Mouse (Mus musculus) T-helper 17 cell (primary cell): ENCODE data around the gene Wrap73.

Source experiments
- in situ Hi-C, 2 experiments: fragments of 300-600 bp; cut with MboI, MseI; formaldehyde crosslinking; loops; 1 replicate in 1 of 2; 2 replicates in 1 of 2; pipeline ENCODE4 v1.15.1; 2025; ENCODE audit warnings: high pct_unique_total_duplicates in 2 of 2

The Wrap73 gene

DNA sequence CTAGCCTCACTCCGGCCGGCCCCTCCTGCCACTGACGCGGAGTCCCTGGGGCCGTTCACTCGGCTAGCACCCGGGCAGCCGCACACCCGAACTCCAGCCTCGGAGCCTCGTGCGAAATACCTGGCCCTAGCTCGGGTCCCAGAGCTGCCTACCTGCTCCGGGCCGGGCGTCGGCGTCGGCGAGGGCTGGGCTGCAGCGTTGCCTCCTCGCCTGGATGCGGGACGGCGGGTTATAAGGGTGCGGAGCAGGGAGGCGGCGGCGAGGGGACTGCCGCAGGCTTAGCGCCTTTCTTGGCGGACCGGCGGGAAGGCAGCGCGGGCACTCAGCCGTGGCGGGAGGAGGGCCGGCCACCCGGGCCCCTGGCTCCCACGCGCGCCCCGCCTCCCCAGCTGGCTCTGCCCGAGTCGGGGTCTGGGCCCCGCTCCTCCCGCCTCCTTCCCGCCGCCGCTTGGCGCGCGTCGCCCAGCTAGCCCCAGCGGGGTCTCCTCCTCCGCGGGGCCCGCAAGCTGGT lies 2.4 kb upstream of the Wrap73 start:
- in situ Hi-C loops, result loop anchor here (10.0 to 25.0 kb wide), 4 partner anchors 175 to 1977 kb away; partner anchors contain the start of genes Espn (in 1 of the 2), Gpr153 (in 1 of the 2) and Hes2 (in 1 of the 2)

DNA sequence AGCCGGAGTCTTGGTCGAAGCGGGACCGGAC lies 2.2 kb upstream of the Wrap73 start, which contains the start of gene Trp73:
Gene Trp73 (minus strand): TSS at position 27 of the 31 bp plus-strand sequence.
- in situ Hi-C loops, result loop anchor here (10.0 to 25.0 kb wide), 4 partner anchors 175 to 1978 kb away; partner anchors contain the start of genes Espn (in 1 of the 2), Gpr153 (in 1 of the 2) and Hes2 (in 1 of the 2)

DNA sequence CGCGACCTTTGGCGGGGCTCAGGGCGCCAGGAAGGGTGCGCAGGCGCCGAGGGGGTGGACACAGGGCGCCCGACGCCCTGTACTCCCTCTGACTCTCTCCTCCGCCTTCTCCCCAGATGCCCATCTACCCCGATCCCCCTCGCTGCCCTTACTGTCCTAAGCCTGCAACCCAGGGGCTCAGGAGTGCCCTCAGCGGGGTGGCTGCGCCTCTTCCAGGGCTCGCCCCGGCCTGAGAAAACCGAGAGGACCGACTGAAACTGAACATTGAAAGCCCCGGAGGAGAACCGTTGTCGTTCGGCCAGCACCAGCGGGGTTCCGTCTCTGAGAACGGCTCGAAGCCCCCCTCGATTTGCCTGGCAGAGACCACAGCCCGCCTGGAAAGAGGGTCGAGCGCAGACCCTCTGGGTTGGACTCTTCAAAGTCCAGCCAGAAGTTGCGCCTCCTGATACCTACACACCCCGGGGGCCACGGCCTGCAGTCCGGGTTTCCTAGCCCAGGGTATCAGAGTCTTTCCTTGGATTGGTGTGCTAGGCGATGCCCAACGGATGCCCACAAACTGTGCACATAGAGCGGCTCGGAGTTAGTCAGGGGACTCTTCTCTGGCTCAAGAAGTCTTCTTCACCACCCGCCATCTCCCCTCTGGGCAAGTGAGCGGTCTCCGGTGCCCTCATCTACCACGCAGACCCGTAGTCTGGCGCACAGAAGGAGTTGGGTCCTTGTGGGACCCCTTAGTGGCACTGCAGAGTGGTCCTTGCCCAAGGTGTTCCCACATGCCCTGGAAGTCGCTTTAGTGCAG lies 1.8 kb upstream of the Wrap73 start:
- in situ Hi-C loops, result loop anchor here (10.0 to 25.0 kb wide), 4 partner anchors 176 to 1978 kb away; partner anchors contain the start of genes Espn (in 1 of the 2), Gpr153 (in 1 of the 2) and Hes2 (in 1 of the 2)

- in situ Hi-C loops, result loop anchor here (10.0 to 25.0 kb wide), 4 partner anchors 176 to 1979 kb away; partner anchors contain the start of genes Espn (in 1 of the 2), Gpr153 (in 1 of the 2) and Hes2 (in 1 of the 2)
Observed at GRCm38 (mm10) chr4:154141009-154141867, 934 bp upstream of the Wrap73 start.

- in situ Hi-C loops, result loop anchor here (10.0 to 25.0 kb wide), 4 partner anchors 180 to 1982 kb away; partner anchors contain the start of genes Espn (in 1 of the 2), Gpr153 (in 1 of the 2) and Hes2 (in 1 of the 2)
Observed at GRCm38 (mm10) chr4:154144712-154145111, 2.5 kb downstream of the Wrap73 start.

DNA sequence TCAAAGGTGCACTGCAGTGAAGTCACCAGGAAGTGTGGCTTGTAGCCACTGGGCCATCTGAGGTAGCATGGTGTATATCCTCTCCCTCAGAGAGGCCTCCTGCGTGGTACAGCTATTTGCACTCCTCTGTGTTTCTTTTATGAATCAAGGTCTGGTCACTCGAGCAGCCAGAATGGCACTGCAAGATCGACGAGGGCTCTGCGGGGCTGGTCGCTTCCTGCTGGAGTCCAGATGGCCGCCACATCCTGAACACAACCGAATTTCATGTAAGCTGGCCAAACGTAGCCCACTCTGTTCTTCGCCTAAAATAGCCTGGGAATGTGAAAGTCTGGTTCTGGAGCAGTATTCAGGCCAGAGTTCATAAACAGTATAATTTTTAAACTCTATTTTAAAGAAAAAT lies 4.2 kb downstream of the Wrap73 start:
- in situ Hi-C loops, result loop anchor here (10.0 to 25.0 kb wide), 4 partner anchors 182 to 1984 kb away; partner anchors contain the start of genes Espn (in 1 of the 2), Gpr153 (in 1 of the 2) and Hes2 (in 1 of the 2)

DNA sequence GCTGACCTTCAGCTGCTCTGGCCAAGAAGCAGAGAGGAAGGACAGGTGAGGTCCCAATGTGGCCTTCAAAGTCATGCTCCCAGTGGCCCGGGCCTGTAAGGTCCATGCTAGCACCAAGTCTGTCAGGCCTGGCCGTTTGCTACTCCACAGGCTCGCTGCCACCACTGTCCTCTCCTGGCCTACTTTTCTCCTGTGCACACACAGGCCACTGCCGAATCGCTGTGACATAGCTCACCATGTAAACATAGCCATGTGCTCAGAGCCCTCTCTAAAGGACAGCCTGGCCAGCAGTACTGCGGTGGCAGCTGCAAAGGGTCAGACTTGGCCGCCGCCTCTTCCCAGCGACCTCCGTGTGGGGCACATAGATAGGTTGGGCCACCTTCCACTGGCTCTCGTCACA lies 11.9 kb downstream of the Wrap73 start:
- in situ Hi-C loops, result no loop called here

DNA sequence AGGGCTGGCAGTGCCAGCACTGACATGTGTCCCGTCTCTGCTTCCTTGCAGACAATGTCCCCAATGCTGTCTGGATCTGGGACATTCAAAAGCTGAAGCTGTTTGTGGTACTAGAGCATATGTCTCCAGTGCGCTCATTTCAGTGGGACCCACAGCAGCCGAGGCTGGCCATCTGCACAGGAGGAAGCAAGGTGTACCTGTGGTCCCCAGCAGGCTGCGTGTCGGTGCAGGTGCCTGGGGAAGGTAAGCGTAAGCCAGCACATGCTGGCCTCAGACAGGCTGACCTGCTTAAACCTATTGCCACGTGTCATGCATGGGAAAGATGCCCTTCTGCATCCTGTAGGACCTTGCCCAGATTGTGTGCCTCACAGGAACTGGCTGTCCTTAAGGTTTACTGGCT lies 13.9 kb downstream of the Wrap73 start:
- in situ Hi-C loops, result no loop called here

- in situ Hi-C loops, result no loop called here
Observed at GRCm38 (mm10) chr4:154157970-154158662, 15.9 kb downstream of the Wrap73 start.

GRCm38 (mm10) chr4:154159002-154159401 lies 16.8 kb downstream of the Wrap73 start:
- in situ Hi-C loops, result no loop called here

DNA sequence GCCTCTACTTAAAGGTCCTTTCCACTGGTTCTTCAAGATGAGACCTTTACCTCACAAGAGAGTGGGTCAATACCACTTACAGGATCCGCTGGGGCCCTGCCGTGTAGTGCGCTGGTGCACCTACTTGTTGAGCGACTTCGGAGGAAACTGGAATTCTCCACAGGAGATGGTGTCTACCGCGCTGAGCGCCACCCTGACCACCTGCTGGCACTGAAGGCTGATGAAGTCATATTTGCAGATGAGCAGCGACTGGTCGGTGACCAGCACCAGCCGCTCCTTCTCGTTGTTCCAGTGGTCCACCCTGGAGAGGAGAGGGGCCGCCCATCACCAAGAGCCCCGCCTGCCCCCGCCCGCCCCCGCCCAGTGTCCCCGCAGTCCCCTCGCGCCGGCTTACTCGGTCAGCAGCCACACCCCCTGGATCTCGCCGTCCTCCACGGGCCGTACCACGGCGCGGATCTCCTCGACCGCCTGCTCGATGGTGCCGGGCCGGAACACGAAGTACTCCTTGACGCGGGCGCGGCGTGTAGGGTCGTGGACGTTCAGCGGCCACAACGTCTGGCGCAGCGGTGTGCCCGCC lies 17.9 kb downstream of the Wrap73 start:
- in situ Hi-C loops, result no loop called here

- in situ Hi-C loops, result no loop called here
Observed at GRCm38 (mm10) chr4:154160538-154161390, 18.6 kb downstream of the Wrap73 start, which contains the start of gene Tprgl. TSS of gene Tprgl (minus strand) at chr4:154160666.

DNA sequence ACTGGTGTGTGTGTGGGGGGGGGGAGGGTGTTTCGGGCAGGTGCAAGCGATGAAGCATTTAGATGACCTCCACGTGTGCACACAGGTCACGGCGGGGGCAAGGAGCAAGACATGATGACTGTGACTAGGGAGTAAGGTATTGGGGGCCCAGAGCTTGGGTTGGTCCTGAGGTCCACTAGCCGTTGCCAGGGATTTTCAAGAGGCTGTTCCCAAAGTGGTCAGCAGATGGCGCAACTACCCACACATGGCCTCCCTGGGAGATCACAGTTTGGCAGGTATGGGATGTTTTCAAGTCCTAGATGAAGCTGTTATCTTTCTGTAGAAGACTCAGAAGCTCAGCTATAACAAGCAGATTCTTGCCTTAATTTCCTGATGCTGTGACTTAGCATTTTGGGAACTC lies 21.1 kb downstream of the Wrap73 start:
- in situ Hi-C loops, result no loop called here

DNA sequence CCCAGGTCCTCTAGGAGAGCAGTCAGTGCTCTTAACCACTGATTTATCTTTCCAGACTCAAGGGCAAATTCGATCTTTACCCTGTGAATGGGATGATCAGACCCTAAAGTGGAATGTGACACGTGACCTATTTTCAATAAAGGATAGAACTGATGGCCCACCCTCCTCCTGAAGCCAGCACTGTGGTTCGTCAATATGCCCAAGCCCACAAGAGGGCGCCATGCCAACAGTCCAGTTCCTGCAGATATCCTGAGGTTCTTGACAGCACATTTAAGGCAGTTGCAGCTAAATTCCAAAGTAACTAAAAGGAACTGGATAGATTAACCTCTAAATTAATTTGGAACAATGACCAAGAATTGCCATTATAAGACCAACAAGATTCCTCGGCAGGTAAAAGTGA lies 24.9 kb downstream of the Wrap73 start:
- in situ Hi-C loops, result loop anchor here in 1 of 2 experiments (5.0 kb wide), 1 partner anchor 40 kb away; no protein-coding TSS in a partner anchor

DNA sequence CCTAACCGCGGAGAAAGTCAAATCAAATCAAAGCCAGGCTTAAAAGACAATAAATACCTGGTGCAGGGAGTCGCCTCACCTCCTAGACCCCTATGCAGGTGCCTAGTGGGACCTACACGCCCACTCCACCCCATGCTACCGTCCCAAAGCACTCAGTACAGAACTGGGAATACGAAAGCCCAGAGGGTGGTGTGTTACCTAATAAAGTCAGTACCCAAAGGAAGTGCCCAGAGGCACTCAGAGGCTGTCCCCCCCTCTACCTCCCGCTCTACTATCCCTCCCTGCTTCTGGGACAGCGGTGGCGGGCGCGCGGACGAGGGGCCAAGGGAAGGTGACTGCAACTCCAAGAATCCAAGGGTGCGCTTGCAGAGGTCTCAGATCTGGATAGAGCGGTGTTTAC lies 27.8 kb downstream of the Wrap73 start:
- in situ Hi-C loops, result loop anchor here in 1 of 2 experiments (10.0 kb wide), 1 partner anchor 1665 kb away; no protein-coding TSS in a partner anchor

- in situ Hi-C loops, result loop anchor here in 1 of 2 experiments (10.0 kb wide), 1 partner anchor 1666 kb away; no protein-coding TSS in a partner anchor
Observed at GRCm38 (mm10) chr4:154170506-154171150, 28.5 kb downstream of the Wrap73 start, which contains the start of gene Megf6. TSS of gene Megf6 (plus strand) at chr4:154170730.

DNA sequence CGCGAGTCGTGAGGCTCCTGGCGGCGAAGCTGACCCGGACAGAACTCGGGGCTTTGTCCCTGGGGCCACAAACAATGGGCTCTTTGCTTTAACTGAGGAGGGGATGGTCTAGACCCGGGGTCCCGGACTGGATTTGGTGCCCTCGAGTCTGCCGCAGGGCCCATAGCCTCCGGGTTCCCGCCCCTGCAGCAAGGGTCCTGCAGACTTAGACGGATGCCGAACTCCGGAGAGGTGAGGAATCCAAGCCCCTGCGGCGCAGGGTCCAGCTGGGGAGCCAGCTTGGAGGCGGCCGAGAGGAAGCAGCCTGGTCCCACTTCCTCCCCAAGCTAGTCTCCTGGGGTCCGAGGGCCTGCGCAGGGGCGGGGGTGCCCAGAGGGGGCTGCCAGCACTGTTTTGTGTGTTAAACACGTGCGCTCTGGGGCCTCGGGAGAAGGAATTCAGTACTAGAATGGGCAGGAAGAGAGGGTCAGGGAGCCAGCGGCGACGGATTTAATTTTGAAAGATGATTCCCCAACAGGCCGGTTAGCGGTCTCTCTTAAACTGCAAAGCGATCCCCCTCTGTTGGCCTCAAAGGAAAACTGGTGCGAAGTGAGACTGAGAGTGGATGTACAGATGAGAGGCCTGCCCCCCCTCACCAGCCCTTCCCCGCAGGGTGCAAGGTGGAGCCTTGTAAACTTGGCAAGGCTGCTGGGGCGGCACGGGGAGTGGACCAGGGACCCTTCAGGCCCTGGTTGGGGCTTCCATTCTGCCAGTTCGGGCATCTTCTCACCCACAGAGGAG lies 29.2 kb downstream of the Wrap73 start:
- in situ Hi-C loops, result loop anchor here in 1 of 2 experiments (10.0 kb wide), 1 partner anchor 1667 kb away; no protein-coding TSS in a partner anchor

GRCm38 (mm10) chr4:154171931-154172604 lies 29.9 kb downstream of the Wrap73 start:
- in situ Hi-C loops, result loop anchor here in 1 of 2 experiments (10.0 kb wide), 1 partner anchor 1667 kb away; no protein-coding TSS in a partner anchor
